Mouse (Mus musculus): ENCODE results near the gene Car5a. TPM values are rescaled to one million over a fixed set of nuclear protein-coding genes. Genes with fewer than 3 reads are reported as not detected.

The Car5a gene
- total and polyA plus RNA-seq, 3 experiments: 0.08 TPM; not detected in 2

- no peak; the same call in 1 of the 2 replicates for TF ChIP-seq BHLHE40 (IDR thresholded peaks at IDR 0.05; ENCODE audit: borderline replicate concordance, low read depth, low read length)
- TF ChIP-seq POLR2A (IDR thresholded peaks at IDR 0.05; ENCODE audit: control insufficient read depth in 1 of 2, insufficient read depth in 1 of 2, low read depth in 1 of 2, low read length in 2 of 2, poor library complexity in 1 of 2): peak in 1 of 2 experiments; percentile 36; a peak in 2 of 4 replicates
- TF ChIP-seq RAD21 (IDR thresholded peaks at IDR 0.05; ENCODE audit: low read depth, low read length): no peak
- peak; percentile 85 for TF ChIP-seq RCOR1 (IDR thresholded peaks at IDR 0.05; ENCODE audit: low read depth, low read length)
- TF ChIP-seq MXI1 (IDR thresholded peaks at IDR 0.05; ENCODE audit: low read depth, low read length): peak; percentile 72; the same call in 1 of the 2 replicates
- TF ChIP-seq NRF1 (IDR thresholded peaks at IDR 0.05; ENCODE audit: insufficient read depth, low read depth, low read length, poor library complexity, severe bottlenecking): 0 out of 2 replicates have a peak, but pooled peaks have one; percentile 6
- peak; percentile 63 for TF ChIP-seq MYC (IDR thresholded peaks at IDR 0.05; ENCODE audit: low read depth, low read length)
- TF ChIP-seq SIN3A (IDR thresholded peaks at IDR 0.05; ENCODE audit: low read length): peak; percentile 75; the same call in 1 of the 2 replicates
- peak; percentile 98 for TF ChIP-seq GATA1 (IDR thresholded peaks at IDR 0.05; ENCODE audit: low read depth, low read length)
- no peak for TF ChIP-seq GABPA (IDR thresholded peaks at IDR 0.05; ENCODE audit: low read depth, low read length)
Measured at GRCm38 (mm10) chr8:121955825-121956500, 11.3 kb upstream of the Car5a start (continued).

GRCm38 (mm10) chr8:121954981-121955555, 10.4 kb upstream of the Car5a start:
- no peak for DNase-seq (ENCODE audit: low read depth, low spot score)
- H3K9ac ChIP-seq (ENCODE audit: control insufficient read depth, low read depth, low read length, poor library complexity, severe bottlenecking): peak overlapping the region; percentile 13; the same call in 1 of the 2 replicates
- no peaks in the 10 kb centered on the region for H3K27me3 ChIP-seq (ENCODE audit: control insufficient read depth in 1 of 2, insufficient read depth in 2 of 2, low read length in 2 of 2)
- peaks cover 36% of the 10 kb centered on the region for H3K79me2 ChIP-seq (ENCODE audit: control insufficient read depth, insufficient read depth, low read length, poor library complexity)
- H3K27ac ChIP-seq (ENCODE audit: control insufficient read depth, low read depth, low read length): peak overlapping the region; percentile 94
- TF ChIP-seq SIN3A (IDR thresholded peaks at IDR 0.05; ENCODE audit: low read length) (0 out of 2 replicates have a peak, but pooled peaks have one; percentile 5), GATA1 (IDR thresholded peaks at IDR 0.05; ENCODE audit: low read depth, low read length) (no peak), ZMIZ1 (IDR thresholded peaks at IDR 0.05; ENCODE audit: low read depth, low read length) (peak; percentile 31; the same call in 1 of the 2 replicates), ZC3H11A (IDR thresholded peaks at IDR 0.05; ENCODE audit: low read depth, low read length) (no peak)
- H3K4me3 ChIP-seq (ENCODE audit: control insufficient read depth in 1 of 2, insufficient read depth in 1 of 2, low read depth in 2 of 2, low read length in 2 of 2): no peak overlapping the region
- peaks cover 0 to 67% of the 10 kb centered on the region in 2 experiments; a peak in 2 of 4 replicates for H3K36me3 ChIP-seq (ENCODE audit: control insufficient read depth in 1 of 2, insufficient read depth in 2 of 2, low read length in 2 of 2)
- H3K4me1 ChIP-seq (ENCODE audit: control insufficient read depth in 1 of 2, insufficient read depth in 2 of 2, low read length in 2 of 2): peaks cover 16 to 54% of the 10 kb centered on the region in 2 experiments
- H3K9me3 ChIP-seq (replicated peaks; ENCODE audit: insufficient read depth, low read length): no peaks in the 10 kb centered on the region

- Histone ChIP-seq H3K4me3 (ENCODE audit: control insufficient read depth in 1 of 2, insufficient read depth in 1 of 2, low read depth in 2 of 2, low read length in 2 of 2) (no peak overlapping the region), H3K9ac (ENCODE audit: control insufficient read depth, low read depth, low read length, poor library complexity, severe bottlenecking) (no peak overlapping the region), H3K9me3 (replicated peaks; ENCODE audit: insufficient read depth, low read length) (no peaks in the 10 kb centered on the region), H3K36me3 (ENCODE audit: control insufficient read depth in 1 of 2, insufficient read depth in 2 of 2, low read length in 2 of 2) (peaks cover 0 to 67% of the 10 kb centered on the region in 2 experiments; a peak in 2 of 4 replicates), H3K79me2 (ENCODE audit: control insufficient read depth, insufficient read depth, low read length, poor library complexity) (peaks cover 36% of the 10 kb centered on the region), H3K4me1 (ENCODE audit: control insufficient read depth in 1 of 2, insufficient read depth in 2 of 2, low read length in 2 of 2) (peaks cover 16 to 54% of the 10 kb centered on the region in 2 experiments), H3K27me3 (ENCODE audit: control insufficient read depth in 1 of 2, insufficient read depth in 2 of 2, low read length in 2 of 2) (no peaks in the 10 kb centered on the region), H3K27ac (ENCODE audit: control insufficient read depth, low read depth, low read length) (peak overlapping the region; percentile 98)
- peak; percentile 63 for DNase-seq (ENCODE audit: low read depth, low spot score)
- TF ChIP-seq SIN3A (IDR thresholded peaks at IDR 0.05; ENCODE audit: low read length): peak; percentile 54
- no peak for TF ChIP-seq POLR2A (IDR thresholded peaks at IDR 0.05; ENCODE audit: control insufficient read depth in 1 of 2, insufficient read depth in 1 of 2, low read depth in 1 of 2, low read length in 2 of 2, poor library complexity in 1 of 2)
- TF ChIP-seq MXI1 (IDR thresholded peaks at IDR 0.05; ENCODE audit: low read depth, low read length): 0 out of 2 replicates have a peak, but pooled peaks have one; percentile 42
Measured at GRCm38 (mm10) chr8:121953821-121954545, 9.3 kb upstream of the Car5a start.
